Mouse (Mus musculus): Measurements from ENCODE around the gene Gm9887. TPM values are rescaled to one million over a fixed set of nuclear protein-coding genes. Genes with fewer than 3 reads are reported as not detected.

Gene Gm9887
- polyA plus RNA-seq, 1 experiment = 0.69 TPM

- DNase-seq (ENCODE audit: low spot score) = peak; percentile 100
These were observed 11.0 kb downstream of the Gm9887 start for GRCm38 (mm10) chr12:69360997-69361899.

GRCm38 (mm10) chr12:69360655-69360996 lies 11.6 kb downstream of the Gm9887 start:
- no peak for DNase-seq (ENCODE audit: low spot score)

- DNase-seq (ENCODE audit: low spot score) = no peak
These were observed 15.0 kb downstream of the Gm9887 start for GRCm38 (mm10) chr12:69357300-69357646.

GRCm38 (mm10) chr12:69356546-69357299 lies 15.5 kb downstream of the Gm9887 start, which contains the start of gene Nemf:
Gene Nemf (minus strand): TSS chr12:69357165.
- DNase-seq (ENCODE audit: low spot score) = peak; percentile 71

- no peak for DNase-seq (ENCODE audit: low spot score)
These were observed 20.6 kb downstream of the Gm9887 start for GRCm38 (mm10) chr12:69351685-69352084.

GRCm38 (mm10) chr12:69349928-69350327 lies 22.3 kb downstream of the Gm9887 start:
- no peak for DNase-seq (ENCODE audit: low spot score)

GRCm38 (mm10) chr12:69333547-69333946 lies 38.7 kb downstream of the Gm9887 start:
- DNase-seq (ENCODE audit: low spot score) = no peak

GRCm38 (mm10) chr12:69332147-69332546 lies 40.1 kb downstream of the Gm9887 start:
- DNase-seq (ENCODE audit: low spot score) = no peak

- no peak for DNase-seq (ENCODE audit: low spot score)
These were observed 41.1 kb downstream of the Gm9887 start for GRCm38 (mm10) chr12:69331187-69331586.

Other genes starting within 250 kb of the Gm9887 start
- 1,965 and 3,164 TPM in 2 replicates for gene Rps29, start 213.3 kb downstream of the Gm9887 start, polyA plus RNA-seq (2012; rRNA removed)
- 0.10 and 0.39 TPM in 2 replicates for gene Lrr1, start 203.6 kb downstream of the Gm9887 start, polyA plus RNA-seq (2012; rRNA removed)
- 607 and 659 TPM in 2 replicates for gene Rpl36al, start 188.4 kb downstream of the Gm9887 start, polyA plus RNA-seq (2012; rRNA removed)
- gene Mgat2, start 188.3 kb downstream of the Gm9887 start, polyA plus RNA-seq (2012; rRNA removed) = 27.3 and 27.4 TPM in 2 replicates
- gene Gm49383, start 175.4 kb downstream of the Gm9887 start, polyA plus RNA-seq (2012; rRNA removed) = 1.3 and 2.1 TPM in 2 replicates
- 2.8 TPM in 2 replicates for gene Dnaaf2, start 174.0 kb downstream of the Gm9887 start, polyA plus RNA-seq (2012; rRNA removed)
- gene Gm49384, start 168.2 kb downstream of the Gm9887 start, polyA plus RNA-seq (2012; rRNA removed) = 3.6 and 4.1 TPM in 2 replicates
- gene Pole2, start 144.3 kb downstream of the Gm9887 start, polyA plus RNA-seq (2012; rRNA removed) = 3.2 and 6.5 TPM in 2 replicates
- 8.4 and 14.8 TPM in 2 replicates for gene Klhdc1, start 131.3 kb downstream of the Gm9887 start, polyA plus RNA-seq (2012; rRNA removed)
- 52.8 and 61.7 TPM in 2 replicates for gene Klhdc2, start 75.8 kb downstream of the Gm9887 start, polyA plus RNA-seq (2012; rRNA removed)
- 28.8 and 32.1 TPM in 2 replicates for gene Nemf, start 15.3 kb downstream of the Gm9887 start, polyA plus RNA-seq (2012; rRNA removed)
- 73.3 and 73.5 TPM in 2 replicates for gene Arf6, start 308 bp downstream of the Gm9887 start, polyA plus RNA-seq (2012; rRNA removed)
- gene Vcpkmt, start 210.6 kb upstream of the Gm9887 start, polyA plus RNA-seq (2012; rRNA removed) = 9.4 and 9.8 TPM in 2 replicates

All from urinary bladder, adult 2 months (tissue).